Mouse (Mus musculus) limb, embryonic 14.5 days (tissue): ENCODE data around the gene Ugt1a9. TPM values are rescaled to one million over a fixed set of nuclear protein-coding genes. Genes with fewer than 3 reads are reported as not detected.

Experiments
- ATAC-seq: fragments of 200-750 bp; cut with Nextera tagmentation; 2 replicates; pipeline ENCODE4 v1.8.0; 2017; ENCODE audit warnings: low read depth, moderate number of reproducible peaks, moderate TSS enrichment; ENCODE audit not compliant: low FRiP score
- DNase-seq: peaks from one replicate; pipeline ENCODE4 v3.0.0-alpha.2; 2015; ENCODE audit warnings: low spot score
- H3K27ac ChIP-seq: fragments of 300-500 bp; sonication (generic); replicated peaks from 2 replicates; pipeline ENCODE4 v1.5.1; 2014; ENCODE audit warnings: low read depth, mild to moderate bottlenecking, low read length, moderate library complexity, mixed read lengths
- H3K27me3 ChIP-seq: fragments of 300-500 bp; sonication (generic); 2 replicates; pipeline ENCODE4 v1.6.1; 2014; ENCODE audit warnings: low read length, mixed read lengths; ENCODE audit not compliant: control insufficient read depth, insufficient read depth
- H3K36me3 ChIP-seq: fragments of 300-500 bp; sonication (generic); 2 replicates; pipeline ENCODE4 v1.6.1; 2014; ENCODE audit warnings: mild to moderate bottlenecking, low read length, moderate library complexity, mixed read lengths; ENCODE audit not compliant: control insufficient read depth, insufficient read depth
- H3K4me1 ChIP-seq: fragments of 300-500 bp; sonication (generic); 2 replicates; pipeline ENCODE4 v1.6.1; 2014; ENCODE audit warnings: antibody characterized with exemption, low read length, mixed read lengths; ENCODE audit not compliant: control insufficient read depth, insufficient read depth
- H3K4me2 ChIP-seq: fragments of 300-500 bp; sonication (generic); replicated peaks from 2 replicates; pipeline ENCODE4 v1.6.1; 2014; ENCODE audit warnings: low read depth, mild to moderate bottlenecking, low read length, moderate library complexity; ENCODE audit not compliant: severe bottlenecking
- H3K4me3 ChIP-seq: fragments of 300-500 bp; sonication (generic); replicated peaks from 2 replicates; pipeline ENCODE4 v1.5.1; 2014; ENCODE audit warnings: low read length
- H3K9ac ChIP-seq: fragments of 300-500 bp; sonication (generic); 2 replicates; pipeline ENCODE4 v1.6.1; 2014; ENCODE audit warnings: mild to moderate bottlenecking, low read depth, low read length, moderate library complexity; ENCODE audit not compliant: severe bottlenecking
- H3K9me3 ChIP-seq: fragments of 300-500 bp; sonication (generic); 2 replicates; pipeline ENCODE4 v1.6.1; 2016; ENCODE audit warnings: low read length; ENCODE audit not compliant: control insufficient read depth
- POLR2A ChIP-seq: fragments of 200-500 bp; IDR thresholded peaks from 2 replicates; pipeline ENCODE4 v1.8.0; 2012; ENCODE audit warnings: inconsistent platforms, mild to moderate bottlenecking, moderate library complexity, borderline replicate concordance; ENCODE audit not compliant: insufficient read depth, insufficient read length; ENCODE audit errors: extremely low read depth
- WGBS: fragments of 180-500 bp; shearing (Covaris S2); extraction: QIAGEN DNeasy Blood & Tissue Kit; methylation state at CpG from one replicate; pipeline ENCODE4 v1.1.7; 2014; 5-methylcytosine and 5-hydroxymethylcytosine counted together
- polyA plus RNA-seq, 2 experiments: library from polyadenylated mRNA; depleted of rRNA in 1 of 2; stranded (reverse) in 1 of 2; unstranded in 1 of 2; fragments of >200 nt; fragmentation: Nextera tagmentation in 1 of 2; extraction: Ambion mirVana in 1 of 2; gene quantifications; 2 replicates each; pipeline versions ENCODE4 v1.2.1 to v1.2.3; 2012 to 2014

Gene Ugt1a9
- polyA plus RNA-seq, 2 experiments: not detected

DNA sequence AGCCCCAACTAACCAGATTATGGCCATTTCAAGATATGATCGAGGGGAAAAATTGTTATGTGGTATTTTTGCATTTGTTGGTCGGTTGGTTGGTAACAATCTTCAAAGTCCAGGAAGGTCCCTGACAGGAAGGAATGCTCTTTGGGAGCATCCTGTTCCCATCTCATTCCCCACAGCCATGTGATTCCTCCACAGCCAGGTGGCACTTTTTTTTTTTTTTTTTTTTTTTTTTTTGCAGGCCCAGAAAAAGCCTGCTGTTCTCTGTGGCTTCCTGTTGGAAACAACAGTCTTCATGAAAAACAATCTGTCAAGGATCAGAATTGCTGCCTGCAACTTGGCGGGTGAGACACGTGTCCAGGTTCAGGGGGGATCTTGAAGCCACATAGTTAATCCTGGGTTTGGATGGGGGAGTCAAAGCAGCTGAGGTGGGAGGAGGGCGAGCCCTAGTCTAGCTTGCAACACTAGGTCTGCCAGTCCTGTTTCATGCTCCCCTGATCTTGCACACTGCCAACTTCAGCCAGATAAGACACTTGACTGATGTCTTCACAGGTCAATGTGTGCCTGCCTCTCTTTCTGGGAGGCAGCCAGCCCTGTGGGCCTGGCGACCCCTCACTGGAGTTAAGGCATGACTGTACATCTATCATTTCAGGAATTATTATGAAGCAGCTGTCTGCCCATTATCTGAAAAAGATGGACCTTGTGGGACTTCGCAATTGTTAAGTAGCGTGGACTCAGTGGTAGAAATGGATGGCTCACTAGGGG lies 188.5 kb downstream of the Ugt1a9 start:
- ATAC-seq (no peak), DNase-seq (peak; percentile 57)
- Histone ChIP-seq H3K9ac (no peak overlapping the region), H3K36me3 (peaks cover 45% of the 10 kb centered on the region), H3K27me3 (no peaks in the 10 kb centered on the region), H3K4me1 (no peaks in the 10 kb centered on the region), H3K4me3 (no peak overlapping the region), H3K27ac (no peak overlapping the region), H3K4me2 (no peak overlapping the region), H3K9me3 (peaks cover 36% of the 10 kb centered on the region)
- 75% methylated on average over 8 of the region's 8 CpGs for WGBS
- TF ChIP-seq POLR2A: no peak

DNA sequence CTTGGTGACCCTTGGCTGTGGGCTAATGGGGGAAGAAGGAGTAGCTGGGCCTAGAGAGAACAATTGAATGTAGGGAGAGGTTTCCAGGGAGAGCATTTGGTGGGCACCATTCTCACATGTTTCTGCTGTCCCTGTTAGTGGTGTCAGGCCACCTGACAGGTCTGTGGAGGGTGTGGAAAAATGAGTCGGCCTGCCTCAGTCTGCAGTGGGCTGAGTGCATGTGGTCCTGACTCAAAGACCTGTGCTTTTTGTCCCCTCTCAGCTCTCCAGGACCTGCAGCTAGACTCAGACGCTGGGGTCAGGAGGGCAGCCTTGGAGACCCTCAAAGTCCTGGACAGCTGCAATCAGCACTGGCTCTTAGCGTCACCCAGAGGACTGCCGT lies 189.0 kb downstream of the Ugt1a9 start:
- Histone ChIP-seq H3K27ac (no peak overlapping the region), H3K27me3 (no peaks in the 10 kb centered on the region), H3K9ac (no peak overlapping the region), H3K36me3 (peaks cover 51% of the 10 kb centered on the region), H3K4me3 (no peak overlapping the region), H3K4me2 (no peak overlapping the region), H3K4me1 (no peaks in the 10 kb centered on the region), H3K9me3 (peaks cover 33% of the 10 kb centered on the region)
- DNase-seq: no peak
- TF ChIP-seq POLR2A: no peak
- ATAC-seq: no peak
- 76% methylated on average over 4 of the region's 4 CpGs for WGBS

DNA sequence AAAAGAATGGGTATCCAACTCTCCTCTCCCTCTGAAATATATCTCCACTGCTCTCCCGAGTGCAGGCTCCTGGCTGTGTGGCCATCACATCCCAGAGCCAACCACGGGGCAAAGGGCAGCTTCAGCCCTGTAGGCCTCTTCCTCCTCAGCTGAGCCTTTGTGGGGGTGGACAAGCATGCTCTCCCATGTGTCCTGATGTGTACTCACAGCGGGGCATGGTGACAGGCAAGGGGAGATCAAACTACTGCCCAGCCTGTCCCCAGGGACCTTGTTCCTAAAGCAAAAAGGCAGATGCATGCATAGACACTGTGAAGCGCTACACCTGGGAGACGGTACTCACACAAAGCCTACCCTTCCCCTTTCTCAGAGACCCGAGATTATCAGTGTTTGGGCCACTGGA lies 189.5 kb downstream of the Ugt1a9 start:
- 80% methylated on average over 6 of the region's 6 CpGs for WGBS
- no peak for TF ChIP-seq POLR2A
- Histone ChIP-seq H3K9me3 (peaks cover 29% of the 10 kb centered on the region), H3K4me2 (no peak overlapping the region), H3K4me3 (no peak overlapping the region), H3K9ac (no peak overlapping the region), H3K27ac (no peak overlapping the region), H3K27me3 (no peaks in the 10 kb centered on the region), H3K36me3 (peaks cover 56% of the 10 kb centered on the region), H3K4me1 (no peaks in the 10 kb centered on the region)
- ATAC-seq: no peak
- DNase-seq: peak; percentile 58

DNA sequence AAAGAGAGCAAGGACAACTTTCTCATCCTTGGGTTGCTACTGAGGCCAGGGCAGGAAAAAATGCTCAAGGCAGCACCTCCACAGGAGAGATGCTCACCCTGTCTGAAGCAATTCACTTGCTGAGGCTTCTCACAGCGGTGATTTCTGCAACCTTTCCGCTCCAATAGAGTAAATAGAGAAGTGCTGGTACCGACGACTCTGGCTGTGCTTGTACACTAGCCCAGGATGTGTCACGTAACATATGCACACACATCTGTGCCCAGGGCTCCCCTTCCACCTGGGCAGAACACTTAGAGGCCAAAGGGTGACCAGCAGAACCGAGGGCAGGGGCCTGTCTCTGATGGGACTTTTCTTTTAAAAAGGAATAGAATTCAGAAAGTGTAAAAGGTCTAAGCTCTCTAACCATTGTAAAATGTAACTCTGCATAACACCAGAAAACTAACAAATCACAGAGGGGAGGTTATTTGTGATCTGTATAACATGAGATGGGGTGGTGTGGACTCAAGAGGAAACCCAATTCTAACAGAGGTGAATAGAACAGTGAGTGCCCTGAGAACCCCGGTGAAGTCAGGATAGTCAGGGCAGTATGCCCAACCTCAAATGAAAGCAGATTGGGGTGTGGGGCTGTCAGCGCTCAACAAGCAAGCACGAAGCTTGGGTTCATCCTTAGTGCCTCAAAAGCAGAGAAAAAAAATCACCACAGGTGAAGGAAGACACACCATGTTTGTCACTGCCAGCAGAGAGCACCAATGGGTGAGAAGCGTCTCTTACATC lies 190.2 kb downstream of the Ugt1a9 start:
- Histone ChIP-seq H3K4me1 (no peaks in the 10 kb centered on the region), H3K36me3 (peaks cover 63% of the 10 kb centered on the region), H3K27ac (no peak overlapping the region), H3K9me3 (peaks cover 23% of the 10 kb centered on the region), H3K4me2 (no peak overlapping the region), H3K9ac (no peak overlapping the region), H3K4me3 (no peak overlapping the region), H3K27me3 (no peaks in the 10 kb centered on the region)
- no peak for ATAC-seq
- no peak for TF ChIP-seq POLR2A
- 84% methylated on average over 10 of the region's 10 CpGs for WGBS
- DNase-seq: no peak

DNA sequence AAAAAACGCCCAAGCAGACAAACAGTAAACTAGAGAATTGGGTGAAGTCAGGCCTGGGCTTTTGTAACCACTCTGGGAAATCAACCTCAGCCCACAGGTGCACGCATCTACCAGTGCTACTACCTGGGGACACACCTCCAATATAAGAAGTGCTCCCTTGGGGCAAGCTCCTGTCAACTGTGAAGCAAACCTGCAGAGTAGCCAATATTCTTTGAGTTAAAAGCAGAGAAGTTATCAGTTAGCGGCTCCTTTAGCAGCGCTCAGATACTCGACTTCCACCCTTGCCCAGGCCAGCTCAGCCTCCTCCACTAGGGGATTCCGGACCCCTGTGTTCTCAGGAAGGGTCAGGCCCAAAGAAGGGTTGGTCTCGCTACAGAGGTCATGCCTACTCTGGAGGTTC lies 191.1 kb downstream of the Ugt1a9 start:
- no peak for TF ChIP-seq POLR2A
- Histone ChIP-seq H3K4me2 (no peak overlapping the region), H3K4me1 (no peaks in the 10 kb centered on the region), H3K36me3 (peaks cover 72% of the 10 kb centered on the region), H3K27me3 (no peaks in the 10 kb centered on the region), H3K27ac (no peak overlapping the region), H3K4me3 (no peak overlapping the region), H3K9me3 (peaks cover 14% of the 10 kb centered on the region; the same call in 1 of the 2 replicates), H3K9ac (no peak overlapping the region)
- WGBS: 84% methylated on average over 7 of the region's 7 CpGs
- peak; percentile 63 for DNase-seq
- ATAC-seq: no peak
